Mouse (Mus musculus) heart, adult 2 months (tissue): ENCODE measurements around the gene Inhbb.

ENCODE experiments used
- CTCF ChIP-seq: fragments of 200-600 bp; IDR thresholded peaks from 2 replicates; pipeline ENCODE4 v1.8.1; 2022; ENCODE audit warnings: antibody characterized with exemption, mild to moderate bottlenecking, moderate library complexity
- POLR2A ChIP-seq: fragments of 200-500 bp; IDR thresholded peaks from 2 replicates; pipeline ENCODE4 v1.6.1; 2011; ENCODE audit warnings: mild to moderate bottlenecking, low read depth, low read length, control low read depth; ENCODE audit not compliant: insufficient read depth

DNA sequence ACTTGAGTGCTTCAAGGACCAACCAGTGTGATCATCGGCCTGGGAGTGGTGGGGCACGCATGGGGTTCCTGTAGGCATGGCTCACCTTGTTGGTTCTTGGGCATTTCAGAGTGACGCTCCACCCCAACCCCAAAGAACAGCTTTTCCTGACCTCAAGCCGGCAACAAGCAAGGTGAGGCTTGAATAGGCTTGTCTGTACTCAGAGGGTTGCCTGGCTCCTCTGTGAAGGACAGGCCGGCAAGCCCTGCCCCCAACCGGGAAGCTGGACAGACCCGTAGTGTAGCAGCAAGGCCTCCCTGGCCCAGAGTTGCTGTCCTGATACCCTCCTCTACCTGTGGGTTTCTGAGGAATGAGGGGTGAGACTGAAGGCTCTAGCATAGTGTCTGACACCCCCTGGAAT is 12.9 kb downstream of the Inhbb start:
- TF ChIP-seq POLR2A (no peak), CTCF (no peak)
